Mouse (Mus musculus) neural tube, embryonic 15.5 days (tissue): Measurements from ENCODE around the gene Syngr3. TPM values are rescaled to one million over a fixed set of nuclear protein-coding genes. Genes with fewer than 3 reads are reported as not detected.
"Not testable (repeated sequence)": the region's sequence is repeated elsewhere in the genome, so short reads cannot be mapped to it uniquely, and the experiment has no call there.

ENCODE experiments used
- ATAC-seq: fragments of 200-750 bp; cut with Nextera tagmentation; 2 replicates; pipeline ENCODE4 v1.8.0; 2017; ENCODE audit warnings: mild to moderate bottlenecking, moderate TSS enrichment, moderate library complexity; ENCODE audit not compliant: low FRiP score
- H3K27ac ChIP-seq: fragments of 300-500 bp; sonication (generic); replicated peaks from 2 replicates; pipeline ENCODE4 v1.5.1; 2015; ENCODE audit warnings: mild to moderate bottlenecking, inconsistent platforms
- H3K27me3 ChIP-seq: fragments of 300-500 bp; sonication (generic); replicated peaks from 2 replicates; pipeline ENCODE4 v1.6.1; 2015; ENCODE audit warnings: inconsistent platforms
- H3K36me3 ChIP-seq: fragments of 300-500 bp; sonication (generic); 2 replicates; pipeline ENCODE4 v1.6.1; 2015; ENCODE audit warnings: inconsistent platforms
- H3K4me1 ChIP-seq: fragments of 300-500 bp; sonication (generic); 2 replicates; pipeline ENCODE4 v1.6.1; 2015; ENCODE audit warnings: inconsistent platforms
- H3K4me2 ChIP-seq: fragments of 300-500 bp; sonication (generic); 2 replicates; pipeline ENCODE4 v1.6.1; 2015; ENCODE audit warnings: inconsistent platforms, mild to moderate bottlenecking, moderate library complexity
- H3K4me3 ChIP-seq: fragments of 300-500 bp; sonication (generic); replicated peaks from 2 replicates; pipeline ENCODE4 v1.5.1; 2015; ENCODE audit warnings: mild to moderate bottlenecking, inconsistent platforms
- H3K9ac ChIP-seq: fragments of 300-500 bp; sonication (generic); replicated peaks from 2 replicates; pipeline ENCODE4 v1.6.1; 2015; ENCODE audit warnings: mild to moderate bottlenecking, inconsistent platforms
- H3K9me3 ChIP-seq: fragments of 300-500 bp; sonication (generic); replicated peaks from 2 replicates; pipeline ENCODE4 v1.6.1; 2016; ENCODE audit warnings: inconsistent platforms
- WGBS: fragments of 180-500 bp; shearing (Covaris S2); methylation state at CpG from one replicate; pipeline ENCODE4 v1.1.7; 2015; ENCODE audit warnings: mixed read lengths; 5-methylcytosine and 5-hydroxymethylcytosine counted together
- polyA plus RNA-seq: library from polyadenylated mRNA; unstranded; fragments of >200 nt; fragmentation: Nextera tagmentation; extraction: Ambion mirVana; gene quantifications from 2 replicates; pipeline ENCODE4 v1.2.1, GENCODE M21; 2015

Syngr3 gene
- polyA plus RNA-seq, 1 experiment from 2014 or later, result 242 TPM

DNA sequence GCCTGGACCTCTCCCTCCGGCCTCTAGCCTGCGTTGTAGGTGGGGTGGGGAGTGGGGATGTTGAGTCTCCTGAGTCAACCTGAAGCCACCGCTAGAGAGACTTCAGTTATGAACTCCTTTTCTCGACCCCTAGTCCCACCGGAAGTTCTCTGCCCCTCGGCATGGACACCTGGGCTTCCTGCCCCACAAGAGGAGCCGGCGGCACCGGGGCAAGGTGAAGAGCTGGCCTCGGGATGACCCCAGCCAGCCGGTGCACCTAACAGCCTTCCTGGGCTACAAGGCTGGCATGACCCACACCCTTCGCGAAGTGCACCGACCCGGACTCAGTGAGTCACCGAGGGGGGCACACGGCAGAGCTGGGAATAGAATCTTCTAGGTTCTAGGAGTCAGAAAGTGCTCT lies 38.4 kb upstream of the Syngr3 start:
- peaks cover 9% of the 10 kb centered on the region for H3K4me1 ChIP-seq
- H3K9ac ChIP-seq, result no peak overlapping the region
- 76% methylated on average over 17 of the region's 17 CpGs for WGBS
- ATAC-seq, result no peak
- H3K27me3 ChIP-seq, result 0 out of 2 replicates have a peak, but pooled peaks cover 4% of the 10 kb centered on the region
- no peak overlapping the region for H3K4me3 ChIP-seq
- H3K36me3 ChIP-seq, result no peaks in the 10 kb centered on the region
- H3K9me3 ChIP-seq, result no peaks in the 10 kb centered on the region
- H3K27ac ChIP-seq, result no peak overlapping the region
- H3K4me2 ChIP-seq, result no peak overlapping the region

DNA sequence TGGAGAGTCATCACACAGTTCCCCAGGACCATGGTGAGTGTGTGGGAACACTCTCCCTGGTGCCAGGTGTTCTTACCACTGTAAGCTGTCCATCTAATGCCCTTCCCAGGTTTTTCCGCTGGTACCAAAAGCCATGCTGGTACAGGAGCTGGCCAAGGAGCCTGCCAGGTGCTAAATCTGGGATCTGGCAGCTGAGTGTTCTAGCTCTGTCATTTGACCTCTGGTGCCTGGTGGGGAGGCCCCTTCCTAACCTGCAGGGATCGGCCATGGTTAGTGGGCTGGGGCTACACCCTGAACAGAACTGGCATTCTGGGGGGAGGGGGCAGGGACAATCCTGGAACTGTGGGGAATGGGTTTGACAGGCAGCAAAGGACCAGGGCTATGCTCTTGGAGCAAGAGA lies 37.9 kb upstream of the Syngr3 start, which contains the start of gene Rpl3l:
Gene Rpl3l (plus strand): TSS at position 203 of the 400 bp plus-strand sequence.
- Histone ChIP-seq H3K4me2 (no peak within 1 kb of the TSS), H3K9ac (no peak within 1 kb of the TSS), H3K36me3 (peaks cover under 1% of the 10 kb centered on the region), H3K27me3 (0 out of 2 replicates have a peak, but pooled peaks cover 4% of the 10 kb centered on the region), H3K27ac (no peak within 1 kb of the TSS), H3K9me3 (no peaks in the 10 kb centered on the region), H3K4me3 (no peak within 1 kb of the TSS), H3K4me1 (peaks cover 15% of the 10 kb centered on the region)
- 80% methylated on average over 2 of the region's 2 CpGs for WGBS
- ATAC-seq, result no peak

GRCm38 (mm10) chr17:24725637-24726390 lies 36.1 kb upstream of the Syngr3 start:
- Histone ChIP-seq H3K9me3 (no peaks in the 10 kb centered on the region), H3K4me3 (no peak overlapping the region), H3K36me3 (peaks cover 15% of the 10 kb centered on the region), H3K4me2 (no peak overlapping the region), H3K9ac (no peak overlapping the region), H3K4me1 (peaks cover 31% of the 10 kb centered on the region), H3K27me3 (no peaks in the 10 kb centered on the region), H3K27ac (no peak overlapping the region)
- WGBS, result 68% methylated on average over 3 of the region's 3 CpGs
- no peak for ATAC-seq

DNA sequence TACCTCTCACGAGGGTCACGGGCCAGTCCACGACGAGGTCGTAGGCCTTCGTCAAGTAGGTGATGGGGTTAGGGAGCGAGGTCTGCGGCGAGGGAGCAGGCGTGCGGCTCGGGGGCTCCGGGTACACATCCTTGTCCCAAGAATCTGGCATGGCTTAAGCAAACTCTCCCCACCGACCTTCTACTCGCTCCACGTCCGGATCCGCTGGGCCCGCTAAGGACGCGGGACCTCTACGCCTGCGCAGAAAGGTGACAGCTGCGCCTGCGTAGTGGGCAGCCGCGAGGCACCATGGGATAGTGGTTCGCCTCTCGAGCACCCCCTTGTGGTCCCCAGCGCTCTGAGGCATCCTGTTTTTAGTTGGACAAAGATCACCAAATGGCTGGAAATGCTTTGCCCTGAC lies 34.4 kb upstream of the Syngr3 start, which contains the start of gene Ndufb10:
Gene Ndufb10 (minus strand): TSS at position 295 of the 400 bp plus-strand sequence.
- Histone ChIP-seq H3K4me3 (peak within 1 kb of the TSS; percentile 84), H3K9me3 (no peaks in the 10 kb centered on the region), H3K36me3 (peaks cover 15% of the 10 kb centered on the region), H3K27ac (peak within 1 kb of the TSS; percentile 90), H3K9ac (peak within 1 kb of the TSS; percentile 98), H3K27me3 (no peaks in the 10 kb centered on the region), H3K4me2 (peak within 1 kb of the TSS; percentile 91), H3K4me1 (peaks cover 31% of the 10 kb centered on the region)
- ATAC-seq, result peak; percentile 67
- under 1% methylated on average over 30 of the region's 30 CpGs for WGBS

- H3K27me3 ChIP-seq, result no peaks in the 10 kb centered on the region
- under 1% methylated on average over 15 of the region's 15 CpGs for whole genome bisulfite sequencing
Observed at GRCm38 (mm10) chr17:24723881-24724180, 34.1 kb upstream of the Syngr3 start.

DNA sequence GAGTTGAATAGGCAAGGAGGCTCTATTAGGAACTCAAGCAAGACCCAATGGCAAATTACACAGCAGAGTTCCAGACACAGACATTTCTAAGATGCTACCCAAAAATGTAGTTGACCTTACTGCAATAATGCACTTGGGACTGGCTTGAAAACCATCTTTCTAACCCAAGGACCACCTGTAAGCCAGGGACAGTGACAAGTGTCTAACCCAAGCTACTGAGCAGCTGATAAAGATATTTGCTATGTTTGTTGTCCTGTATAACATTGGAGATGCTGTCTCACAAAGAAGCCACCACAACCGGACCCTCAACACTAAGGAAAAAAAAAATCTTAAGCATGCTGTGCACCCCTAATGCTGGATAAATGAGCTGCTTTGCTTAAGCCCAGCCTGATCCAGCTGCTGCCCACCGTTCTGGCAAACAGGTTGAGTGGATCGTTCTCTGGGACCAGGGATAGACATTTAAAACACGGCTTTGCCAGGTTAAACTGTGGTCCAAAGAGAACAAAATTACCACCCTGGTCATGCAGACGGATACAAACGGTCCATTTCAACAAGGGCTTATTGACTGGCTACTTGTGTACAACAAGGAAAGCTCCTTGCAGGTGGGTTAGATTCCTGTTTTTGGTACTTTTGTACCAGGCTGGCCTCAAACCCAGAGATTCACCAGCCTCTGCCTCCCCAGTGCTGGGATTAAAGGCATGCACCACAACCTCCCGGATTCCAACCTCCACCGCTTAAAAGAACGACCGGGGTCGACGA lies 33.5 kb upstream of the Syngr3 start:
- no peaks in the 10 kb centered on the region for H3K9me3 ChIP-seq
- no peaks in the 10 kb centered on the region for H3K27me3 ChIP-seq
- peak overlapping the region; percentile 98 for H3K9ac ChIP-seq
- H3K27ac ChIP-seq, result peak overlapping the region; percentile 90
- no peak for ATAC-seq
- H3K4me1 ChIP-seq, result peaks cover 38% of the 10 kb centered on the region
- WGBS, result 4% methylated on average over 12 of the region's 12 CpGs
- peak overlapping the region; percentile 91 for H3K4me2 ChIP-seq
- H3K36me3 ChIP-seq, result peaks cover 15% of the 10 kb centered on the region
- peak overlapping the region; percentile 84 for H3K4me3 ChIP-seq

More at GRCm38 (mm10) chr17:24723881-24724180, 34.1 kb upstream of the Syngr3 start:
- Histone ChIP-seq H3K9ac (peak overlapping the region; percentile 98), H3K9me3 (no peaks in the 10 kb centered on the region), H3K36me3 (peaks cover 15% of the 10 kb centered on the region), H3K4me2 (peak overlapping the region; percentile 91), H3K4me3 (peak overlapping the region; percentile 84), H3K27ac (peak overlapping the region; percentile 90), H3K4me1 (peaks cover 35% of the 10 kb centered on the region)
- ATAC-seq, result 0 out of 2 replicates have a peak, but pooled peaks have one; percentile 4

GRCm38 (mm10) chr17:24722220-24722924 lies 32.6 kb upstream of the Syngr3 start:
- H3K9ac ChIP-seq, result no peak overlapping the region
- no peaks in the 10 kb centered on the region for H3K9me3 ChIP-seq
- ATAC-seq, result no peak
- WGBS, result 31% methylated on average over 13 of the region's 13 CpGs
- no peak overlapping the region for H3K27ac ChIP-seq
- peak overlapping the region; percentile 84; the same call in 1 of the 2 replicates for H3K4me3 ChIP-seq
- peaks cover 15% of the 10 kb centered on the region for H3K36me3 ChIP-seq
- H3K4me2 ChIP-seq, result peak overlapping the region; percentile 91
- no peaks in the 10 kb centered on the region for H3K27me3 ChIP-seq
- peaks cover 38% of the 10 kb centered on the region for H3K4me1 ChIP-seq

DNA sequence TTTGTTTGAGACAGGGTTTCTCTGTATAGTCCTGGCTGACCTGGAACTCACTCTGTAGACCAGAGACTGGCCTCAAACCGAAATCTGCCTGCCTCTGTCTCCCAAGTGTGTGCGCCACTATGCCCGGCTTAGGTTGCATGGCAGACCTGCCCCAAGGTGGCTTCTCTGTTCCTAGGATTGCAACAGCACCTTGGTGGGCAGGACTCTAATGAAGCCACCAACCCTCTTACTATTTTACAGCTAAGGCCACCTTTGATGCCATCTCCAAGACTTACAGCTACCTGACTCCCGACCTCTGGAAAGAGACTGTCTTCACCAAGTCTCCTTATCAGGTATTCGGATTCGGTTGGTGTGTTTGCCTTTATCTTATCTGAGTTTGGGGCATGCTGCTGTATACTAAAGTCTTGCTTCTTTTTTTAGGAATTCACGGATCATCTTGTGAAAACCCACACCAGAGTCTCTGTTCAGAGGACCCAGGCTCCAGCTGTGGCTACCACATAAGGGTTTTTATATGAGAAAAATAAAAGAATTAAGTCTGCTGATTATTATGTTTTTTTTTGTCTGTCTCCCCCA lies 31.7 kb upstream of the Syngr3 start:
- peaks cover 38% of the 10 kb centered on the region for H3K4me1 ChIP-seq
- not testable (repeated sequence) for ATAC-seq, H3K27me3 ChIP-seq, H3K9me3 ChIP-seq, H3K27ac ChIP-seq
- H3K9ac ChIP-seq, result peak overlapping the region; percentile 4; the same call in 1 of the 2 replicates
- 68% methylated on average over 7 of the region's 7 CpGs for WGBS
- H3K36me3 ChIP-seq, result peaks cover 20% of the 10 kb centered on the region
- peak overlapping the region; percentile 82 for H3K4me3 ChIP-seq
- peak overlapping the region; percentile 91 for H3K4me2 ChIP-seq

DNA sequence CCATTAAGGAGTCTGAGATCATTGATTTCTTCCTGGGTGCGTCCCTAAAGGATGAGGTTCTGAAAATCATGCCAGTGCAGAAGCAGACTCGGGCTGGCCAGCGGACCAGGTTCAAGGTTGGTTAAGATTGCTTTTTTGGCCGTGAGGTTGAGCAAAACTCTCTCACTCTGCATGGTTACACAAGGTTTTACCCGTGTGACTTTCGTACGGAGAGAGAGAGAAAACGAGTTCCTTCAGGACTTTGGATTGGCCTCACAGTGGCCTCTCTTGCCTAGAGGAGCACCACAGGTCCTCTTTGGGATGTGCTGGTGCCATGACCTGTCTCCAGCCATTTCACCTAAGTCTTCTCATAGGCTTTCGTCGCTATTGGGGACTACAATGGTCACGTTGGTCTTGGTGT lies 30.9 kb upstream of the Syngr3 start:
- peak overlapping the region; percentile 53 for H3K9ac ChIP-seq
- ATAC-seq, H3K9me3 ChIP-seq, H3K27me3 ChIP-seq: not testable (repeated sequence)
- peaks cover 38% of the 10 kb centered on the region for H3K4me1 ChIP-seq
- H3K4me3 ChIP-seq, result peak overlapping the region; percentile 82
- peak overlapping the region; percentile 56 for H3K4me2 ChIP-seq
- 0 out of 2 replicates have a peak overlapping the region, but pooled peaks have one; percentile 86 for H3K27ac ChIP-seq
- H3K36me3 ChIP-seq, result peaks cover 23% of the 10 kb centered on the region
- 0% methylated on average over 11 of the region's 11 CpGs for WGBS

GRCm38 (mm10) chr17:24719494-24720222 lies 29.9 kb upstream of the Syngr3 start:
- Histone ChIP-seq H3K27ac (peak overlapping the region; percentile 87), H3K9me3 (no peaks in the 10 kb centered on the region), H3K9ac (peak overlapping the region; percentile 86), H3K4me3 (peak overlapping the region; percentile 82), H3K27me3 (no peaks in the 10 kb centered on the region), H3K36me3 (peaks cover 23% of the 10 kb centered on the region), H3K4me2 (peak overlapping the region; percentile 60), H3K4me1 (peaks cover 38% of the 10 kb centered on the region)
- ATAC-seq, result peak; percentile 98
- under 1% methylated on average over 61 of the region's 61 CpGs for WGBS
